Mouse (Mus musculus): ENCODE results near the gene Dhrs3.
A peak's percentile ranks its signal among the peaks of the same experiment; 100 is the strongest.

Gene Dhrs3

GRCm38 (mm10) chr4:144940796-144941462 is 48.3 kb downstream of the Dhrs3 start:
- no peak for DNase-seq

- no peak for DNase-seq
Measured at GRCm38 (mm10) chr4:144942433-144942832, 49.8 kb downstream of the Dhrs3 start.

- DNase-seq, result no peak
Measured at GRCm38 (mm10) chr4:144943273-144943672, 50.6 kb downstream of the Dhrs3 start.

GRCm38 (mm10) chr4:144947738-144948390 is 55.2 kb downstream of the Dhrs3 start:
- peak; percentile 92 for DNase-seq

- peak; percentile 91 for DNase-seq
Measured at GRCm38 (mm10) chr4:144949441-144950326, 57.1 kb downstream of the Dhrs3 start.

GRCm38 (mm10) chr4:144950327-144950711 is 57.7 kb downstream of the Dhrs3 start:
- no peak for DNase-seq

GRCm38 (mm10) chr4:144950883-144951282 is 58.3 kb downstream of the Dhrs3 start:
- no peak for DNase-seq

- no peak for DNase-seq
Measured at GRCm38 (mm10) chr4:144951859-144952258, 59.2 kb downstream of the Dhrs3 start.

GRCm38 (mm10) chr4:144953421-144953820 is 60.8 kb downstream of the Dhrs3 start:
- DNase-seq, result no peak

- no peak for DNase-seq
Measured at GRCm38 (mm10) chr4:144955863-144956262, 63.2 kb downstream of the Dhrs3 start.

GRCm38 (mm10) chr4:144956293-144956692 is 63.7 kb downstream of the Dhrs3 start:
- no peak for DNase-seq

- peak; percentile 95 for DNase-seq
Measured at GRCm38 (mm10) chr4:144957186-144957585, 64.6 kb downstream of the Dhrs3 start.

- peak; percentile 92 for DNase-seq
Measured at GRCm38 (mm10) chr4:144957721-144958120, 65.1 kb downstream of the Dhrs3 start.

- DNase-seq, result peak; percentile 98
Measured at GRCm38 (mm10) chr4:144960188-144960904, 67.7 kb downstream of the Dhrs3 start.

GRCm38 (mm10) chr4:144961232-144961631 is 68.6 kb downstream of the Dhrs3 start:
- peak; percentile 59 for DNase-seq

GRCm38 (mm10) chr4:144961696-144962095 is 69.1 kb downstream of the Dhrs3 start:
- DNase-seq, result no peak

- DNase-seq, result no peak
Measured at GRCm38 (mm10) chr4:144965255-144965654, 72.6 kb downstream of the Dhrs3 start.

- DNase-seq, result no peak
Measured at GRCm38 (mm10) chr4:144968371-144968770, 75.7 kb downstream of the Dhrs3 start.

GRCm38 (mm10) chr4:144969030-144969429 is 76.4 kb downstream of the Dhrs3 start:
- DNase-seq, result peak; percentile 37

- no peak for DNase-seq
Measured at GRCm38 (mm10) chr4:144971048-144971447, 78.4 kb downstream of the Dhrs3 start.

- DNase-seq, result peak; percentile 88
Measured at GRCm38 (mm10) chr4:144972948-144973720, 80.5 kb downstream of the Dhrs3 start.

GRCm38 (mm10) chr4:144974458-144974857 is 81.8 kb downstream of the Dhrs3 start:
- no peak for DNase-seq

Data from kidney, adult 9 months (tissue).